Mouse (Mus musculus): ENCODE data around the gene Zfp808.
A peak's percentile ranks its signal among the peaks of the same experiment; 100 is the strongest.
"Not testable (repeated sequence)": the region's sequence is repeated elsewhere in the genome, so short reads cannot be mapped to it uniquely, and the experiment has no call there.

Zfp808 gene

DNA sequence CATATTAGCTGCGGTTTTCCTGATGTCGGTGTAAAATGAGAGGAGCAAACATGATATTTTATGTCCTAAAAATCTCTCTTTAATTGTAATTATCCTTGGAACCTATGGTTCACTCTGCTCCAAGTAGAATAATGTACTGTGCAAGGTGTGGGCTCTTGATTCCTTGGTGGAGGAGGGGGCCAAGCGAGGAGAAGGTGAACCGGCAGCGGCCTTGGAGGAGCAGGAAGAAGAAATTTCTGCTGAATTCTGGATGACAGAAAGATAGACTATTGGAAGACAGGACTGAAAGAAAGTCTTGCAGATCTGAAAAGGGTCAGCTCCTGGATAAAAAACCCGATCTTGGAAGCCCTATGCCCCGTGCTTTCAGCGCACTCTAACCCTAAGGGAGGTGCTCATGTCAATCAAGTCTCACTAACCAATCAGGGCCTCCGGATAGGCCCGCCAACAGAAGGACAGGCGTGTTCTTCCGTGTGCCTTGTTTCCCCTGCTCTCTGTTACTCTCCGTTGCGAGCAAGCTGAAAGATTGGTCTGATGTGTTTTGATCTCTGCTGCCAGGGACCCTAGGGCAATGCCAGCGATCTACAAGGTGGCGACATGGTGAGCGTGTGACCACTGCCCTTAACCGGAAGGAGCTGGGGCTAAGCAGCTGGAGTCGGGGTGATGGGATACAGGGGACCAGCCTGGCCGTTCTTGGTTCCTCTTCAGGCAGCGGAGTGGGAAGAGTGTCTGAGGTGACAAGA is at the start of gene Zfp808:
TSS of gene Zfp808 (plus strand) at position 455 of the 740 bp plus-strand sequence.
- peak; percentile 72 for DNase-seq (ENCODE audit: low spot score)

DNA sequence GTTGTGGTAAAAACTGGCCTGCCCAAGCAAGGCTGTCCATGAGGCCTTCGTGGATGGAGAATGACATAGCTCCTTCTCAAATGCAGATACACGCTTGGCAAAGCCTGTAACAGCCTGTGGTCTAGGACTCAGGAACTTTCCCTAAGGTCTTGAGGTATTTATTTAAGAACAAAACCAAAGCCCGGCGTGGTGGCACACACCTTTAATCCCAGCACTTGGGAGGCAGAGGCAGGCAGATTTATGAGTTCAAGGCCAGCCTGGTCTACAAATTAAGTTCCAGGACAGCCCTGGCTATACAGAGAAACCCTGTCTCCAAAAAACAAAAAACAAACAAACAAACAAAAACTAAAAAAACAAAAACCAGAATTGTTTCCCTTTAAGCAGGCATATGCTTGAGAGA is 30.9 kb upstream of the Zfp808 start:
- DNase-seq (ENCODE audit: low spot score): not testable (repeated sequence)

DNA sequence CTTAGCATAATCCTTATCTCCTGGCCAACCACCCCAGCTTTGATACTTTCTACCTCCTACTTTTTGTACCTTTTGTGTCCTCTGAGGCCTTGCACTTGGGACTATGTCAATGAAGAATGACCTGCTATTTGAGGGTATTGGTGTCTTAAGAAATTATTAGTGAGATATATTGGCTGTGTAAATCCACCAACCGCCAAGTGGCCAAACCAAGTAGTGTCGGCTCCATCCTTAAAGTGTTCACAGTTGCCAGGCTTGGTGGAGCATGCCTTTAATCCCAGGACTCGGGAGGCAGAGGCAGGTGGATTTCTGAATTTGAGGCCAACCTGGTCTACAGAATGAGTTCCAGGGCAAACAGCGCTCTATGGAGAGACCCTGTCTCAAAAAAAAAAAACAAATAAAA is 30.2 kb upstream of the Zfp808 start:
- not testable (repeated sequence) for DNase-seq (ENCODE audit: low spot score)

DNA sequence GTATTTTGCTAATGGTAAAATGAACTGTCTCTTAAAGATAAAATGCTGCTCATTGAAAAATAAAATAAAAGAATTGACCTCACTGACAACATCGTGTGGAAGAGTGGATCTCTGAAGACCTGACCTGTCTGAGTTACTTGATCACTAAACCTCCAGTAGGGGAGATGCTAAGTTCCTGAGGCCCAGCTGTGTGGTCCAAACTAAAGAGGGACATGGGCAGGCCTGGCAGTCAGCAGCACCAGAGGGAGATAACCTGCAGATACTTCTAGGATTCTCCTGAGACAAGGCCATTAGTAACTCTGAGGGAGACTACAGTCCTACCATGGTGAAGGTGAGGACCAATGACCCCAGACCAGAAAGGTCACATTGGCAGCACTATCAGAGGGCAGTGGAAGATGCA is 27.3 kb upstream of the Zfp808 start:
- DNase-seq (ENCODE audit: low spot score): not testable (repeated sequence)

DNA sequence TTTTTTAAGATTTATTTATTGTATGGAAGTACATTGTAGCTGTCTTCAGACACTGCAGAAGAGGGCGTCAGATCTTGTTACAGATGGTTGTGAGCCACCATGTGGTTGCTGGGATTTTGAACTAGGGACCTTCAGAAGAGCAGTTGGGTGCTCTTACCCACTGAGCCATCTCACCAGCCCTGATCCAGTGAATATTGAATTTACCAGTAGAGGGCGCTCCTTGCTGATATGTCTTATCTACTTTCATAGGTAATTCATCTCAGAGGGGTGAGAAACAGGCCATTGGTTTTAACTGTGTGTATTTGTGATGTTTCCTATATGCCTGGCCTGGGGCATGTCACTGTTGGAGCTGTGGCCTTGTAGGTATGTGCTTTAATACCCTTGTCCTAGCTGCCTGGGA is 13.8 kb upstream of the Zfp808 start:
- not testable (repeated sequence) for DNase-seq (ENCODE audit: low spot score)

DNA sequence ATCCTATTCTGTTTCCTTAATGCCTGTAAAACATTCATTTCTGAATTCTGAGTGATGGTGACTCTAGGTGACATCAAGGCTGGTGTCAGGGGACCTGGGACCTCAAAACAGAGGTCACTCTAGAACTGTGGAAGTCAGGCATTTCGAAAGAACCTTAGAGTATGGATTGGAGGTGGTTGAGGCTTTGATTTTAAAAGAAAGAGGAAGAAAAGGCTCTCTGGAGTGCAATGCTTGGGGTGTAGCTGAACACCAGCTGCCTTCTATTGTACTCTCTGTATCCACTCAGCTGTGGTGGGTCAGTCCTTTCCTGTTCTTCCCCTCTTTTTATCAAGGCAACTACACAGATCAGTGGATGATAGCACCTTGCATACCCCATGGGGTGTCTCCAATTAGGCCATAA is 8.1 kb upstream of the Zfp808 start:
- not testable (repeated sequence) for DNase-seq (ENCODE audit: low spot score)

DNA sequence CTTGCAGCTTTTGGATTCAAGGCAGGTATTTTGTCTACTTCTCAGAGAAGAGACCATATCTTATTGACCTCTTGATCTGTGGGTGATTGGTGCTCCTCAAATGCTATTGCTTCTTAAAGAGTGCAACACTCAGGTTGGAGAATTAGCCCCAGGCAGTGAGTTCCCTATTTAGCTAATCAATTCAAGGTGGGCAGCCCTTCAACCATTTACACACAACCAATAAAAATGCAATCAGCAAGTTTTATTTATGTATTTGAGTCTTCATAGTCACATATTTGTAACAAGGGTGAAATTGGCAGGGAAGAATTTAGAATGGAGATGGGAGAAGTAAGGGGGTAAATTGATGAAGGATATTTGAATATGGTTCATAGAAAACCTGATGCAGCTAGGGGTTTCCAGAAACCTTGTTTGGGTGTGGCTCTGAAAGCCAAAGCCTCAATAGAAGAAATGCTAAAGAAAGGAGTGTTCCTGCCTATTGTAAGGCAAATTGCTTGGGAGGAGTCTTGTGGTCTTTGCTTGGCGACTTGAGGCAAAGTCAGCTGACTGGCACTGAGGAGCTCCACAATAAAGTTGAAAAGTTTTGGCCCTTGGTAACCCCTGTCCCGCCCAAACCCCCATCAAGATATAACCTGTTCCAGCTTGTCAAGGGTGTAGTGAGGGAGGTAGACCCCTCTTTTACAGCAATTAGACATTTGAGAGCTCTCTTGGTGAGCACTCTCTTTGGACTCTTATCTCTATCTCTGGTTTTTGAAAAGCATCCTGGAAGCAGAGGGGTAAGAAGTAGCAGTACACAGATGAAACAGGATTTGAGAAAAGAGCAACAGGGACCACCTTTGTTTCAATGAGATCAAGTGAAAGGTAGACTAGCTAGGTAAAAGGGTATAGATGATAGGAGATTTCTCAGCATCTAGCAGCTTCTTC is 52.4 kb downstream of the Zfp808 start:
- DNase-seq (ENCODE audit: low spot score): not testable (repeated sequence)

GRCm38 (mm10) chr13:62245264-62245663 is 115.6 kb downstream of the Zfp808 start:
- no peak for DNase-seq (ENCODE audit: low spot score)

DNA sequence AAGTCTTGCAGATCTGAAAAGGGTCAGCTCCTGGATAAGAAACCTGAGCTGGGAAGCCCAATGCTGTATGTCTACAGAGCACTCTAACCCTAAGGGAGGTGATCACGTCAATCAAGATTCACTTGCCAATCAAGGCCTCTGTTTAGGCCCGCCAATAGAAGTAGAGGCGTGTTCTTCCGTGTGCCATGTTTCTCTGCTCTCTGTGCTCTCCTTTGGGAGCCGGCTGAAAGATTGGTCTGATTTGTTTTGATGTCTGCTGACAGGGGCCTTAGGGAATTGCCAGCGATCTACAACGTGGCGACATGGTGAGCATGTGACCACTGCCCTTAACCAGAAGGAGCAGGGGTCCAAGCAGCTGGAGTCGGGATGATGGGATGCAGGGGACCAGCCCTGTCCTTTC is 125.5 kb downstream of the Zfp808 start:
- DNase-seq (ENCODE audit: low spot score): not testable (repeated sequence)

GRCm38 (mm10) chr13:62263392-62263791 is 133.7 kb downstream of the Zfp808 start:
- peak; percentile 5 for DNase-seq (ENCODE audit: low spot score)
